Mouse (Mus musculus) ES-E14 (cell line): ENCODE measurements around the gene Tph1. TPM values are rescaled to one million over a fixed set of nuclear protein-coding genes. Genes with fewer than 3 reads are reported as not detected.
"Not testable (repeated sequence)": the region's sequence is repeated elsewhere in the genome, so short reads cannot be mapped to it uniquely, and the experiment has no call there.

ENCODE experiments used
- DNase-seq: peaks from one replicate; pipeline ENCODE4 v3.0.0-alpha.2; 2013; ENCODE audit warnings: low read depth, low spot score
- H3K27ac ChIP-seq: 2 replicates; pipeline ENCODE4 v1.5.1; 2012; ENCODE audit warnings: low read depth, mild to moderate bottlenecking, low read length, moderate library complexity, mixed read lengths; ENCODE audit not compliant: poor library complexity, insufficient read depth, severe bottlenecking
- H3K36me3 ChIP-seq: 2 replicates; pipeline ENCODE4 v1.6.1; 2012; ENCODE audit warnings: mild to moderate bottlenecking, low read length, moderate library complexity, mixed read lengths; ENCODE audit not compliant: control insufficient read depth, poor library complexity, insufficient read depth, severe bottlenecking
- H3K4me1 ChIP-seq, 2 experiments: fragments of 150-350 bp in 1 of 2; sonication (generic) in 1 of 2; 2 replicates each; pipeline ENCODE4 v1.6.1; 2012; ENCODE audit warnings: low read length in 2 of 2, mild to moderate bottlenecking in 1 of 2, mixed read lengths in 1 of 2; ENCODE audit not compliant: control insufficient read depth in 2 of 2, insufficient read depth in 2 of 2, poor library complexity in 1 of 2
- H3K4me3 ChIP-seq, 2 experiments: fragments of 150-350 bp in 1 of 2; sonication (generic) in 1 of 2; 2 replicates each; pipeline ENCODE4 v1.5.1; 2012; ENCODE audit warnings: low read length in 2 of 2, low read depth in 1 of 2, mild to moderate bottlenecking in 1 of 2, mixed read lengths in 1 of 2; ENCODE audit not compliant: insufficient read depth in 1 of 2, poor library complexity in 1 of 2, severe bottlenecking in 1 of 2
- H3K9ac ChIP-seq: 2 replicates; pipeline ENCODE4 v1.6.1; 2012; ENCODE audit warnings: low read depth, mild to moderate bottlenecking, low read length, mixed read lengths; ENCODE audit not compliant: poor library complexity, insufficient read depth, severe bottlenecking
- H3K9me3 ChIP-seq: fragments of 150-350 bp; sonication (generic); 2 replicates; pipeline ENCODE4 v1.6.1; 2012; ENCODE audit warnings: low read depth, mild to moderate bottlenecking, low read length; ENCODE audit not compliant: control insufficient read depth, insufficient read depth
- CHD2 ChIP-seq: IDR thresholded peaks from 2 replicates; pipeline ENCODE4 v1.6.1; 2014; ENCODE audit warnings: mild to moderate bottlenecking, low read depth, low read length, inconsistent platforms
- HCFC1 ChIP-seq: IDR thresholded peaks from 2 replicates; pipeline ENCODE4 v1.6.1; 2012; ENCODE audit warnings: low read length, inconsistent platforms, borderline replicate concordance; ENCODE audit not compliant: insufficient read depth
- MAFK ChIP-seq: IDR thresholded peaks from 2 replicates; pipeline ENCODE4 v1.6.1; 2014; ENCODE audit warnings: mild to moderate bottlenecking, low read depth, low read length, inconsistent platforms; ENCODE audit not compliant: insufficient read depth
- ZC3H11A ChIP-seq: IDR thresholded peaks from 2 replicates; pipeline ENCODE4 v1.6.1; 2012; ENCODE audit warnings: low read depth, mild to moderate bottlenecking, inconsistent platforms, low read length, borderline replicate concordance
- ZNF384 ChIP-seq: IDR thresholded peaks from 2 replicates; pipeline ENCODE4 v1.6.1; 2012; ENCODE audit warnings: low read depth, low read length, inconsistent platforms
- in situ Hi-C, 2 experiments: fragments of 600-800 bp; cut with MboI; formaldehyde crosslinking; loops; one replicate each; pipeline ENCODE4 v1.15.1; 2025; ENCODE audit warnings: low sequenced_read_pairs in 2 of 2, inconsistent platforms in 1 of 2; ENCODE audit not compliant: unreplicated experiment in 2 of 2
- total RNA-seq: library from RNA; depleted of rRNA; stranded (reverse); fragments of 300-350 nt; gene quantifications from 2 replicates; pipeline ENCODE4 v1.2.3, GENCODE M21; 2012

Tph1 gene
- total RNA-seq, 1 experiment: 3.6 TPM

GRCm38 (mm10) chr7:46696754-46697153 is 24.4 kb upstream of the Tph1 start:
- no peak for DNase-seq
- in situ Hi-C loops: no loop called here
- Histone ChIP-seq H3K36me3 (peaks cover 30% of the 10 kb centered on the region), H3K9me3 (no peaks in the 10 kb centered on the region), H3K9ac (no peak overlapping the region), H3K4me1 (peaks cover 0 to 4% of the 10 kb centered on the region in 2 experiments; a peak in 1 of 4 replicates), H3K4me3 (no peak overlapping the region), H3K27ac (no peak overlapping the region)
- TF ChIP-seq ZNF384 (no peak), MAFK (no peak), HCFC1 (no peak), CHD2 (no peak), ZC3H11A (no peak)

GRCm38 (mm10) chr7:46686827-46687226 is 14.5 kb upstream of the Tph1 start:
- TF ChIP-seq ZNF384 (no peak), HCFC1 (no peak), CHD2 (no peak), ZC3H11A (no peak), MAFK (no peak)

GRCm38 (mm10) chr7:46680732-46681131 is 8.4 kb upstream of the Tph1 start:
- no peaks in the 10 kb centered on the region for H3K36me3 ChIP-seq
- H3K4me1 ChIP-seq: no peaks in the 10 kb centered on the region
- in situ Hi-C loops: no loop called here
- no peak overlapping the region for H3K27ac ChIP-seq
- no peak for DNase-seq
- no peaks in the 10 kb centered on the region for H3K9me3 ChIP-seq
- no peak overlapping the region for H3K9ac ChIP-seq
- H3K4me3 ChIP-seq: no peak overlapping the region
- TF ChIP-seq HCFC1: no peak
- no peak for TF ChIP-seq MAFK
- no peak for TF ChIP-seq ZNF384
- no peak for TF ChIP-seq ZC3H11A
- TF ChIP-seq CHD2: no peak

More at GRCm38 (mm10) chr7:46686827-46687226, 14.5 kb upstream of the Tph1 start:
- no peak overlapping the region for H3K27ac ChIP-seq
- H3K4me1 ChIP-seq: peaks cover 0 to 4% of the 10 kb centered on the region in 2 experiments; a peak in 2 of 4 replicates
- H3K4me3 ChIP-seq: no peak overlapping the region
- in situ Hi-C loops: no loop called here
- H3K9me3 ChIP-seq: no peaks in the 10 kb centered on the region
- peaks cover 5% of the 10 kb centered on the region for H3K36me3 ChIP-seq
- no peak overlapping the region for H3K9ac ChIP-seq
- no peak for DNase-seq

GRCm38 (mm10) chr7:46679044-46679443 is 6.7 kb upstream of the Tph1 start:
- H3K4me3 ChIP-seq, H3K36me3 ChIP-seq, H3K27ac ChIP-seq, DNase-seq, H3K9ac ChIP-seq, H3K9me3 ChIP-seq, in situ Hi-C loops, H3K4me1 ChIP-seq: not testable (repeated sequence)

- no peak for DNase-seq
- Histone ChIP-seq H3K4me1 (no peaks in the 10 kb centered on the region), H3K36me3 (no peaks in the 10 kb centered on the region), H3K27ac (no peak overlapping the region), H3K9ac (no peak overlapping the region), H3K4me3 (no peak overlapping the region), H3K9me3 (no peaks in the 10 kb centered on the region)
- in situ Hi-C loops: no loop called here
- TF ChIP-seq ZC3H11A (no peak), CHD2 (no peak), ZNF384 (no peak), MAFK (no peak), HCFC1 (no peak)
Measured at GRCm38 (mm10) chr7:46678417-46678816, 6.1 kb upstream of the Tph1 start.
